Mouse (Mus musculus) cerebellum, adult 11-12 months (tissue): ENCODE data around the gene Rpl32.
"Not testable (repeated sequence)": the region's sequence is repeated elsewhere in the genome, so short reads cannot be mapped to it uniquely, and the experiment has no call there.

ENCODE experiments used
- DNase-seq: peaks from one replicate; pipeline ENCODE4 v3.0.0; 2022

Rpl32 gene

GRCm38 (mm10) chr6:115808488-115809231, at the start of gene Rpl32:
Gene Rpl32, minus strand, starts transcription at chr6:115808747.
- peak; percentile 84 for DNase-seq

GRCm38 (mm10) chr6:115856361-115856745, 47.8 kb upstream of the Rpl32 start:
- no peak for DNase-seq

GRCm38 (mm10) chr6:115855733-115856360, 47.3 kb upstream of the Rpl32 start:
- DNase-seq, result no peak

- DNase-seq, result no peak
Observed at GRCm38 (mm10) chr6:115854432-115854831, 45.9 kb upstream of the Rpl32 start.

- DNase-seq, result no peak
Observed at GRCm38 (mm10) chr6:115853985-115854384, 45.4 kb upstream of the Rpl32 start.

- peak; percentile 99 for DNase-seq
Observed at GRCm38 (mm10) chr6:115853091-115853813, 44.7 kb upstream of the Rpl32 start, which contains the start of the genes Mbd4 and Ift122. Gene Mbd4, minus strand, starts transcription at chr6:115853371. Gene Ift122, plus strand, starts transcription at chr6:115853470.

- DNase-seq, result no peak
Observed at GRCm38 (mm10) chr6:115852446-115853090, 44.0 kb upstream of the Rpl32 start.

GRCm38 (mm10) chr6:115848598-115849304, 40.2 kb upstream of the Rpl32 start:
- no peak for DNase-seq

GRCm38 (mm10) chr6:115846640-115847411, 38.3 kb upstream of the Rpl32 start:
- peak; percentile 42 for DNase-seq

- no peak for DNase-seq
Observed at GRCm38 (mm10) chr6:115845006-115845405, 36.5 kb upstream of the Rpl32 start.

GRCm38 (mm10) chr6:115838745-115839144, 30.2 kb upstream of the Rpl32 start:
- DNase-seq, result no peak

- peak; percentile 82 for DNase-seq
Observed at GRCm38 (mm10) chr6:115838161-115838597, 29.6 kb upstream of the Rpl32 start, which contains the start of gene Efcab12. Gene Efcab12, minus strand, starts transcription at chr6:115838412.

GRCm38 (mm10) chr6:115833861-115834260, 25.3 kb upstream of the Rpl32 start:
- DNase-seq, result no peak

- DNase-seq, result no peak
Observed at GRCm38 (mm10) chr6:115832152-115832850, 23.8 kb upstream of the Rpl32 start.

- no peak for DNase-seq
Observed at GRCm38 (mm10) chr6:115830779-115831601, 22.4 kb upstream of the Rpl32 start.

GRCm38 (mm10) chr6:115823850-115824464, 15.4 kb upstream of the Rpl32 start:
- DNase-seq, result not testable (repeated sequence)

GRCm38 (mm10) chr6:115821216-115821993, 12.9 kb upstream of the Rpl32 start:
- no peak for DNase-seq

- DNase-seq, result no peak
Observed at GRCm38 (mm10) chr6:115818129-115818528, 9.6 kb upstream of the Rpl32 start.

- no peak for DNase-seq
Observed at GRCm38 (mm10) chr6:115815041-115815440, 6.5 kb upstream of the Rpl32 start.
